Mouse (Mus musculus) gonadal fat pad, adult 2 months (tissue): Measurements from ENCODE around the gene Sh3bgr. TPM values are rescaled to one million over a fixed set of nuclear protein-coding genes. Genes with fewer than 3 reads are reported as not detected.

Experiments
- DNase-seq: peaks from one replicate; pipeline ENCODE4 v3.0.0-alpha.2; 2012; ENCODE audit warnings: low read depth
- polyA plus RNA-seq: library from polyadenylated mRNA; depleted of rRNA; stranded (reverse); fragments of >200 nt; gene quantifications from 2 replicates; pipeline ENCODE4 v1.2.3, GENCODE M21; 2012; rRNA removed

Sh3bgr gene
- 17.8 and 22.4 TPM in 2 replicates for polyA plus RNA-seq

DNA sequence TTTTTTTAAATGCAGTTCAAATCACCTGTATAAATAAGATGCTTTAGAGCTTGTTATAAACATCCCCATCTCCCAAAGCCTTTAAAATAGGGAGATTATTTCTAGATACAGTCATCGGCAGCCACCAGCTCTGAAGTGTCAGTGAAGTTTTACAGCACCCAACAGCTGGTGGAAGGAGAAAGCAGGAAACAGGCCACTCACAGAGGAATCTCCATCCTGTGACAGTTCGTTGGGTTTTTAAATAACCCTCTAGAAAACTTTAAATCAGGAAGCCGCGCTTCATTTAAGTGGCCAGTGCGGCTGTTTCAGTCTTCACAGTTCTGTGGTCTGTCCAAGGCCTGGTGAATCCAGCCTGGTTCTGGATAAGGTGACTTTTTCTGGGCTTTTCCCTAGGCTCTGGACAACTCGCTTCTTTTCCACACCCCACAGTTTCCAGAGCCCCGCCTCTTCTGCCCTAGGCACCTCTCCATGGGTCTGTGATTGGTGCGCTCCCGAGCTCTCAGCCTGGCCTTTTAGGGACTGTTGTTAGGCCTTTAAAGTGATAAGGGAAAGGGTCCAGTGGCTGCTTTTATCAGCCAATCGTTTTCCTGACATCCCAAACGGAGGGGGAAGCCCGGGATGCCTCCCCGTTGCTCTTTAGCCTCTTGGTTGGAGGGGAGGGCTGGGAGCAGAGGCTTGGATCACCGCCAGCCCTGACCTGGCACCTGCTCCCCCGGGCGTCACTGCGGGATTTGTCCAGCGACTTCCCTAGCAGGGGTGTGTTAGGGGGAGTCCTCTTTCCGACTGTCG is at the start of gene Sh3bgr:
Gene Sh3bgr, plus strand, starts transcription at position 538 of the 789 bp plus-strand sequence.
- DNase-seq = no peak

DNA sequence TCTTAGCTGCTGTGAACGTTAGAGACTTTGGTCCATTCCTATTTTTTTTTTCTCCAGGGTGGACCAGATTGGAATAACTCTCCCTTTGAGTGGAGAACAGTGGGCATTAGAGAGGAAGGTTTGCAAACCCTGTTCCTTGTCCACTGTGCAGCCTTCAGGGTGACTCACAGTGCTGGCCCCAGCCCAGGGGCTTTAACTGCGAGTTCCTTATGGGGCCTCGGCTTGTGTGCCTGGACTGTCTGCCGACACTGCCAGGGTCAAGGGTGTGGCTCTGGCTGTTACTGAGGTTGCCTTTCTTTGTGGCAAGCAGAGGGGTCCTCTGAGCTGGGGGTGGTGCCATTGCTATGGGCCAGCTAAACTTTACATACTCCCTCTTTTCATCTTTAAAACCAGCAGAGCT is 49.3 kb upstream of the Sh3bgr start:
- no peak for DNase-seq

DNA sequence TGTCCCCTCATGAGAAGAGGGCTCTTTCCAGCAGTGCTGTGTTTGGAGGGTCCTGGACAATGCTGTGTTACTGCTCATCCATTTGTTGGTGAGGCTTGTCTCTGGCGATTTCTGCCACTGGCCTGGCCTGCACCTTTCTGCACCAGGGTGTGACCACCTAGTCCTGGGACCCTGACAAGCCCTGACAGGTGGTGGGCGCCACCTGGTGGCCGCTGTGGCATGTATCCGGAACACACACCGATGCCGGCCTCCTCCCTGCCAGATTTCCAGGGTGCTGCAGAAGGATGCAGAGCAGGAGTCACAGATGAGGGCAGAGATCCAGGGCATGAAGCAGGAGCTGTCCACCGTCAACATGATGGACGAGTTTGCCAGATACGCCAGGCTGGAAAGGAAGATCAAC is 48.7 kb upstream of the Sh3bgr start:
- no peak for DNase-seq

DNA sequence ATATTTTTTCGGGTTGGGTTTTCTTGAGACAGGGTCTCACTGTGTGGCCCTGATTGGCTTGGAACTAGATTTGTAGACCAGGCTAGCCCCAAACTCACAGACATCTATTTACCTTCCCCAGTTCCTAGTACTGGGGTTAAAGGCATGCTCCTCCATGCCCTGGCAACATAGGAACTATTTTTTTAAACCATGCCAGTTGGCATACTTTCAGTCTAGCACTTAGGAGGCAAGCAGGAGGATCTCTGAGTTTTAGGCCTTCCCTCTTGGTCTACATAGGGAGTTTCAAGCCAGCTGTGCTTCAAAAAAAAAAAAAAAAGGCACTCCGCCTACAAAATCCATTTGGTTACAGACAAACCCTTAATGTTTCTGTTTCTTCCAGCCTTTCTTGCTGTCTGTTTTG is 45.8 kb upstream of the Sh3bgr start:
- no peak for DNase-seq

DNA sequence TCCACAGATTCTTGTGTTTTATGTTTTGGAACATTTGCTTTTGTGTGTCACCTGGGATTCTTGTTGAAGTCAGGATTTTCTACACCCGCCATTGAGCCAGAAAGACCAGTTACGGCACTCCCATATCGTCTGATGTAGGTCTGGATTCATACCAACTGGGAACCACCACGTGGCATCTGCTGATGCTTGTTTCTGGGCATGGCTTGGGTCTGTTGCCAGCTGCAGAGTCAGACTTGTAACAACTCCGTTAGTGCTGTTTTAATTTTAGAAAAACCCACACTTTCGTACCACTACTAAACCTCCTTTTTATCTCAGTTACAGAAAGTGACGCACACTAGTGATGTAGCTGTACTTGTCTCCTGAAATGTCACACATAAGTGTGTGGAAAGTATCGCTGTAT is 44.2 kb upstream of the Sh3bgr start:
- no peak for DNase-seq

DNA sequence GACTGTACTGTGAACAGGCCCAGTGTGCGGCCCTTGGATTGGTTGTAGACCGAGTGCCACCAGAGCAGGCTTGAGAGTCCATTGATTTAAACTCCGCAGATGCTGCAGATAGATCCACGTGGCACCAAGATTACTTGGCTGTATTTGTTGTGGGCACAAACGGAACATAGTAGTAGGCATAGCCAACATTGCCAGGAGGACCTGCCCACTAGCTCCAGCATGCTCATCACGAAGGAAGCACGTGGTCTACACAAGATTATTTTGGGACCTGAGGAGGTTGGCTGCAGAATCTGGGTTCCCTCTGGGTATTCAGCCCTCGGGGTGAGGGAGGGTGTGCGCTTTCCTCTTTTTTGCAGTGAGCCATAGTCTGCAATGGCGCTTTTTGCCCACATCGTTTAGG is 43.1 kb upstream of the Sh3bgr start:
- no peak for DNase-seq

DNA sequence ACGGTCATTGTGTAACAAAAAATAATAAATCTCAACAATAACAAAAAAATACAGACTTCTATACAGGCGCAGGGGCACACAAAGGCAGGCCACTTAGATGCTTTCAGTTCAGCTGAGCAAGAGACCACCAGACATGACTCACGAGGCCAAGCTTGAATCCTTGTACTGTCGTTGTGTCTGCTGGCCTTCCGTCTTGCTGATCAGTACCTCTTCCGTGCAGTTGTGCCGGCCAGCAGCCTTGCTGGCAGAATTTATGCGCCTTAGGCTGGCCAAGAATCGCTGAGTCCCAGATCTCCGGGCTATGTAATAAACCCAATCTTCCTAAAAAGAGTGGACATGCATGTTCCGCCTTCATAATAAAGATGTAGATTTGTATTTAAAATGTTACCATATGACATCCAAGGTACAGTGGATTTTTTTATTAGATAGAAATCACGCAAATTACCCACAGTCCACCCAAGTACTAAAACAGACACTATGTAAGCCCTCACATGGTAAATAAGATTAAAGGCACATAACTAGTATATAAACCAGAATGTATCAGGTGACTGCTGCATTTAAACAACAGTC is 41.7 kb upstream of the Sh3bgr start:
- no peak for DNase-seq

DNA sequence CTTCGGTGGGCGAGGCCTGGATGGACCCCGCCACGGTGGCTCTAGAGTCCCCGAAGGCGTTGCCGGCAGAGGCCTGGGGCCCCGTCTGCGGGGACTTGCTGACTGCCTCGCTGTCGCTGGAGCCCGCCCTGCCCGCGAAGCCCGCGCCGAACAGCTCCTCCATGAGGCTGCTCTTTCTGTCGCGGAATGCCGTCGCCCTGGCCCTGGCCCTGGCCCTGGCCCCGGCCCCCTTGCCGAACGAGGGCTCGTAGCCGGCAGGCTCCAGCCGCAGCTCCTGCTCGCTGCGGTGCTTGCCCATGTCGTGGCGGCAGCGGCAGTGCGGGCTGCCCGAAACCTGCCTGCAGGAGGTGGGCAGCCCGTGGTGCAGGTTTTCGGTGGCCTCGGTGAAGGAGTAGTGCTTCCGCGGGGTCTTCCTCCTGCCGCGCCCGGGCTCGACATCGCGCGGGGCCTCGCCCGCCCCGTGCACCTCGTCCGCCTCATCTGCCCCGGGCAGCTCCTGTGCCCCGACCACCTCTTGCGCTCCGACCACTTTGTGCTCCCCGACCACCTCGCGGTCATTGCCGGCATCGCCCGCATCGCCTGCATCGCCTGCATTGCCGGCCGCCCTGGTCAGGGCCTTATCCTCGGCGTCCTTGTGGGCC is 41.0 kb upstream of the Sh3bgr start:
- no peak for DNase-seq

DNA sequence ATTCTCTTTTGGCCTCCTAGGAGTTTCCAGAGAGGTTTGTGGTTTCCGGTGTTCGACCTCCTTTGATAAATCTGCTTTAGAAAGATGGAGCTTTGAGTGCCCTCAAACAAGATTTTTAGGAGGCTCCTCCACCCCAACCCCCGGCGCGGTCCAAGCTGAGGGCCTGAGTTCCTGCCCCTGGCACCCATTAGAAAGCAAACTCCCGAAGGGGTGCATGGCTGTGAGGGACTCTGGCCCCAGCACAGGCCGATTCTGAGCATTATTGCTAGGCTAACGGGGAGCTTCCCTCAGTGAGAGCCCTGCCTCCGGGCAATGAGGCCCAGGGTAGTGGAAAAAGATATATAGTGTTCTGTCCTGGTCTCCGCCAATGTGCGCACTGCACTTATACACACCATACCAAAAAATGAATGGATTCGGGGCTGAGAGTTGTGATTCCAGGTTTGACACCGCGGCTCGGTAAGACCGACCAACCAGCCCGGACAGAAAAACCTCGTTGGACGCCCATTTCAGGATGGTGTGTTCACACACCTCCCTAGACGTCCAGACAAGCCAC is 40.4 kb upstream of the Sh3bgr start:
- DNase-seq = no peak

DNA sequence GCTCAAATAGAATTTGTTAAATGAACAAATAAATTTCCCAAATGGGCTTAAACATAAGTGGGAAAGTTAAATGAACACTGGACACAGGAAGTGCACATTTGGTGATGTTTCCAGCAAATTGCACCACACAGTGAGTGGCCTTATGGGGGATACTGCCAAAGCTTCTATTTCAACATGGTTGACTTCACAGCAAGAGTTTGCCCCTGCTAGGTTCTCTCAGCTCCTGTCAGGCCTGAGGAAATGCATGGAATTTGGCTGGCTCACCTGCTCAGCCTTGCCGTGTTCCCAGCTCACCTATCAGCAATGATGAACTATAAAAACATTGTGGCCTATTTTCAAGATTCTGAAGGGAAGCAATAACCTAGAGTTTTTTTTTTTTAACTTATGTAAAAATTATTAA is 39.3 kb upstream of the Sh3bgr start:
- DNase-seq = no peak

DNA sequence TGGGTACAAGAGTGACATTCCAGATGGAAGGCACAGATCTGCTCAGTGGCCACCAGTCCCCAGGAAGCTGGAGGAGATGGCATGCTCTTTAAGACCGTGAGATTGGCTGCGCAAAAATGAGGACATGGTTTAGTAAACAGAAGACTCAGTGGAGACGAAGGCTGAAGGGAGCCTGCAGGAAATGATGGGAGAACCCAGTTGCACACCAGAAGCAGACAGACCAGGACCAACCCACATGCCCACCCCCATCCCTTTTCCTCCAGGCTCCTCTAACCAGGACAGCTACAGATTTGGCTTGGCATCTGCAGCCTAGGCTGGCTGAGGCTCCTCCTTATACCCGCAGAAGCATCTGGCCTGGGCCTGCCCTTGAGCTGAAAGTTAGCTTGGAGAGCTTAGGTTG is 38.9 kb upstream of the Sh3bgr start:
- no peak for DNase-seq

DNA sequence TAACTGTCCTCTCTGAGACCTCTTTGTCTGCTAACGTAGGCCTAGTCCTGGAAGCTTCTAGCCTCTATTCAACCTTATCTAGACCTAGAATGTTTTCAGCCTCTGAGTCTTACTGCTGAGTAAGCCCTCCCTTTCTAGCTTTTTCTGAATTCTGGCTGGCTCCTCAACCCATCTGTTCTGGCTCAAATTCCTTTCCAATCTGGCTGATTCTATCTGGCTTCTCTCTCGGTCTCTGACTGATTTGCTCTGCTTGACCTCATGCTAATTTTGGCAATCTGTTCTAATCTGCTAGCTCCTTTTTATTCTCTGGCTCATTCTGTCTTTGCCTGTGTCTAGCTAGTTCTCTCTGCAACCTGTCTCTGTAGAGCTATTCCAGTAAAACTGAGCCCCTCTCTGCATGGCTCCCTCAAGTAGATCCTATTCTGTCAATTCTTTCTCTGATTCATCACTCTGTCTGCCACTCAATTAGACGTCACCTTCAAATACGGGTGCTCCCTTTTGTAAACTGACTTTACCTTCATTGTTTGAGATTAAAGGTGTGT is 34.5 kb upstream of the Sh3bgr start:
- no peak for DNase-seq

DNA sequence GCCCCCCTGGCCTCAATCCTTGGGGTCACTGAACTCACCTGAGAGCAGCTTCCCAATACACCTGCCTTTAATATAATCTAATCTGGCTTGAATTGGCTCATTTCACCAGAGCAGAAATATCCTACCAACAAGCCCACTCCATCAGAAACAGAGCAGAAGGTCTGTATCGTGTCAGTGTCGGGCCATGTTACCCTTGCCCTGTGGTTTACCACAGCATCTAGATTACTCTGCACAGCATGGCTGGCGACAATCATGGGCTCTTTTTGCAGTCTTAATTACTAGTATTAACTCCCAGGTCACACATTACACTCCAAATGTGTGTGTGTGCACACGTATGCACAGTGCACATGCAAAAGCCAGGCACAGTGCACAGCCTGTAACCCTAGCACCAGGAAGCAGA is 31.4 kb upstream of the Sh3bgr start:
- DNase-seq = no peak

DNA sequence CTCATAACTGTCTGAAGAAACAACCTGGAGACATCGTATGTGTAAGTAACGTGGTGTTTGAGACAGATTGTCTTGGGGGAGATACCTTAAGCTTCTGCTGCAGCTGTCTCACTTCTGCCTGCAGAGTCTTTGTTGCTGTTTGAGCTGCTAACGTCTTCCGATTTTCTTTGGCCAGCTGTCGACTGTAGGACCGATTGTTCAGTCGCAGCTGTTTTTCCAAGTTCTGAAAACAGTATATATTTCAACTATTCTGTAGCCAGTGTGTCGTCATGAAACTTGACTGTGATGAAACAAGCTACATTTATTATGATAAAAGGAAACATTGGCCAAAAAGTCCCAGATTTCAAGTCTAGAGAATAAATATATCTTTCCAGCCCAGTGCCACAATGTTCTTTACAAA is 26.6 kb upstream of the Sh3bgr start:
- DNase-seq = no peak

DNA sequence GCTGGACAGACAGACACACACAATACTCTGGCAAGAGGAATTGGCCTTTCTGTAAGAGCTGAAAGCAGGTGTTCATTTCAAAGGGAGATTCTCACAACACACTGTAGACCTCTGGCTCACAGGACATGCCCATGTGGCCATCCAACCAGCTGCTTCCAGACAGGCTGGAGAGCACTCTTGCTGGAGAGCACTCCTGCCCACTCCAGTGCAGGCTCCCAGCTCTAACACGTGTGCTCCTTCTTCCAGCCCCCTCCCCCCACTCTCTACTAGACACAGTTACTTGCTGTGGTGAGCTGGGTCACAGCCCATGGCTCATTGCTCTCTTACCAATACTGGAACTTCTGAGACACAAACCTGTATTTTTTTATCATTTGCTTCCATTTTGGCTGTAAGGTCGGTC is 24.9 kb upstream of the Sh3bgr start:
- DNase-seq = no peak

DNA sequence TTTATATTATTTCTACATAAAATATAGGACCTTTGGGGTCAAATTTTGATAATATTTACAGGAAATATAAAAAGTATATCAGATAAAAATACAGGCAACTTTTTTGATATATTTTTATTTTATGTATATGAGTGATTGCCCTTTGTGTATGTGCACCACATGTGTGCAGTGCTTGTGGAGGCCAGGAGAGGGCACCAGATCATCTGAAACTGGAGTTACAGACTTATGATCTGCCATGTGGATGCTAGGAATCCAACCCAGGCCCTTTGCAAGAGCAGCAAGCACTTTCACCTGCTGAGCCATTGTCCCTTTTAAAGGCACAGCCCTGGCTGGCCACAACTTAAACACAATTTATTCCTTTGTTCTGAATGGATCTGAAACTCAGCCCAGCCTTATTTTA is 21.1 kb upstream of the Sh3bgr start:
- no peak for DNase-seq

DNA sequence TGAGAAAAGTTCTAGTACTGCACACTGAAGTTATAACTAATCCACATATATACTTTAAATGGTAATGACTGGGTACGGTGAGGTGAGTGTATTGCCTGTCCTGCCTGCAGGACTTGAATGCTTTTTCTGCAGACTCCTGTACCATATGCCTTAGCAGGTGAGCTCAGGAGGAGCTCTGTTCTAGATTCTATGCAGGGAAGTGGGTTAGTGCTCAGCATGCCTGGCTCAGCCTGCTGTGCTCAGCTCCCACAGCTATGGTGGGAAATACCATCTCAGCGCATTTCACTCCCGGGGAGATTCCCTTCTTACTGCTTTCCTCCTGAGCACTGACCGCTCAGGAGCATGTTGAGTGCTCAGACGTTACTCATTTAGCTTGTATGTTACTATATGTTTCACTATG is 12.6 kb upstream of the Sh3bgr start:
- no peak for DNase-seq

DNA sequence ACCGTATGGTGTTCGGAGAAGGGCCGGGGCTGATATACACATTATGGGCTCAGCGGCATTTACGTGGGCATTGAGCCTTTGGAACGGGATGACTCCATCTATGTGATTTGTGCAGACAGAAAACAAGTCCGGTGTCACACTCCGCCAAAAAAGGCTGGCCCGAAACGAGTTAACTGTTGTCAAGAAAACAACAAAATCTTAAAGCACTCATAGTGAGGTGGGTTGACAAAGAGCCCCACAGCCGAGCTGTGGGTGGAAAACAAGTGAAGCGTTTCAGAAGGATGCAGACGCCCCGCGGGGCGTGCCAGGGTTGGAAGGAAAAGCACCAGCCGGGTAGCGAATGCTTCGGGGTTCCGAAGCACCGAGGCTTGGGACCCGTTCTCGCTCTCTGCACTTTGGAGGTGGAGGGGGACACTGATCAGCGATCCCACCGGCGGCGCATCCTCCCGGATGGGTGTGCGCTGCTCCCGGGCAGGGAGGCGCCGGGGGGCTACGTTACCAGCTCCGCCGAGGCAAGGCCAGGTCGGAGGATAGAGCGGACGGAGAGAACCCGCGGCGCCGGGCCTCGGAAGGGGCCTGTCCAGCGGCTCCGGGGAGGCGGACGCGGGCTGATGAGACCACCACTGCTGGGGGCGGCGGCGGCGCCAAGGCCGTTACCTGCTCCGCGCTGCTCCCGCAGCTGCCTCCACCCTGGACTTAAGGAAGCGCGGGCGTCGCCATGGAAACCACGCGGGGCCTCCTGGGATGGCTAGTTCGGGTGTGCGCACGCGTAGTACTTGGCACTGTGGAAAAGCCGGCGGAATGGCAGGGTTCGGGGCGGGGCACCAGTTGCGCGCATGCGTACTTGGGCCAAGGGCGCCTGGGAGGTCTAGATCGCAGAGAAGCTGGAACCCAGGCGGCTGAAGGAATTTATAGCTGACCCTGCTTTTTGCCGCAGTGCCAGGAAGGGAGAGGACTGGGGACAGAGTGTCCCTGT is 8.4 kb upstream of the Sh3bgr start, which contains the start of gene Lca5l:
Gene Lca5l, minus strand, starts transcription at position 741 of the 976 bp plus-strand sequence.
- DNase-seq = peak; percentile 52

DNA sequence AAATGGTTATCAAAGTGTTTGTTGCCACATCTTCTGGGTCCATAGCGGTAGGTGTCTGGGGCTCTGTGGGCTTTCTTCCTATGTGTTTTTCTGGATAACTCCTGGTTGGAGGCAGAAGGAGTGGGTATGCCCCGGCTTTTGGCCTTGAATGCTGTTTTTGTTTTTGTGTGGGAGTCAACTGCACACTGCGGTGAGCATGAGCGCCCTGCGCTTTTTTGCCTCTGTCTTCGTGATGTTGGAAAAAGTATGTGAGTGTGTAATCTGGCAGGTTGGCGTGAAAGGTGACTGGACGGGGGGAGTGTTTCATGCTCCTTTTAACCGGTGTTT is 415 bp downstream of the Sh3bgr start:
- DNase-seq = no peak

DNA sequence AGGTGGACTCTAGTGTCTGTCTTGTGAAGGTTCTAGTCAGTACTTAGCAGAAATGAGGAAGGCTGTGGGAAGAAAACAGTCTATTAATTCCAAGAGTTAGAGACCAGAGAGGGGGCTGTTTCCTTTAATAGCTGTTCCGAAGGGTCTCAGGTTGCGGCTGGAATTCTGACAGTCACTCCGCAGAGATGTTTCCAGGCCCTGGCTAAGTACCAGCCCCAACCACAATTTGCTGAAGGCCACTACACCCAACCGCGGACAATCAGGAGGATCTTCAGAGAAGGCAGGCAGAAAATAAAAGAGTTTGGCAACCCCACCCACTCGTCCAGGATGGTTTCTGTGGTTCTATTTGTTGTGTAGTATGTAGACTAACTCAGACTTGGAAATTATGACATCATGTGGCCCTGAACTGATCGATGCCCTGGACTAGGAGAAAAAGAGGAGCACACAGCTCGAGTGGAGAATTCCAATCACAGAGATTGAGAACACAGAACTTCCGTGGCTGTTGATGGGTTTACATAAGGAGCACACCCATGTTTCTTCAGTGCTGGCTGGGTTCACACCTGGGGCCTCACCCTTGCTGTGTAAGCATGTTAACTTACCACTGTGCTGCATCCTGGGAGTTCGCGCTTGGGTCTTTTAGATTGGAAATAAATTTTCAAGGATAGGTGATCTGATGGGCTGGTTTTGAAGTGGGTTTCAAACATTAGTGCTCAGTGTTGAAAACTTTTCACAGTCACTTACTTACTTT is 1.4 kb downstream of the Sh3bgr start:
- DNase-seq = no peak

DNA sequence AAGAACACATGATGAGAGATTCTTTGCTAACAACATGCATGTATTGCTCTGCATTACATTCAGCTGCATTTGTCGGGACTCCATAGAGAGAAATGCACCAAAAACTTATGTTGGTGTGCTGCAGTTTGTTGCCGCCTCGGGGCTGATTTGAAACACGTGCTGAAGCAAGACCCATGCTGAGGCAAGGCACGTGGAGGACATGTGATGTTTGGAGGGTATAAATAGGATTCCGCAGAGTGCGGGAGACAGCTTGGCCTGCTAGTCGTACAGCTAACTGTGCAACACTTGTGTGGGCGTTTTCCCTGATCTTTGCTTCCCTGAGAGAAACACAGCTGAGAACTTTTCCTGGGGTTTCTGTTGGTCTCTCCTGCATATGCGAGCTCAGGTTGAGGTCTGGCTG is 9.5 kb downstream of the Sh3bgr start:
- DNase-seq = no peak
